23 mouse cellular contexts compared by ENCODE assay signal in genomic region chr17:40831870-40832269, GRCm38 (mm10). TPM values are rescaled to one million over a fixed set of nuclear protein-coding genes. Genes with fewer than 3 reads are reported as not detected.
DNase-seq lines count a peak whose midpoint lies in the region; ATAC-seq and TF ChIP-seq lines count a peak whose summit lies in the region.
"Had no signal": no experiment of that assay in that cellular context is flagged by ENCODE, and none has a peak within 500 bp of the region (broad histone marks: within the 10 kb centered on the region; RNA-seq: fewer than 3 reads in every experiment).

No protein-coding gene starts in this region.

- no peaks in the 10 kb centered on the region for H3K36me3 ChIP-seq in heart, postnatal 0 days (replicated peaks; ENCODE audit: control insufficient read depth, insufficient read depth, low read length)
- H3K36me3 ChIP-seq in heart, embryonic 12.5 days: no peaks in the 10 kb centered on the region
- H3K36me3 ChIP-seq in liver, embryonic 14.5 days (replicated peaks; ENCODE audit: control insufficient read depth, insufficient read depth, low read depth): peaks cover 89% of the 10 kb centered on the region
- peaks cover 94% of the 10 kb centered on the region for H3K36me3 ChIP-seq in liver, embryonic 12.5 days
- no peaks in the 10 kb centered on the region for H3K36me3 ChIP-seq in E14TG2a.4 (ENCODE audit: insufficient read depth, low read length)
- H3K36me3 ChIP-seq: embryonic facial prominence, embryonic 12.5 days; hindbrain, embryonic 15.5 days; kidney, embryonic 15.5 days; limb, embryonic 13.5 days had no signal

- no peaks in the 10 kb centered on the region for H3K4me1 ChIP-seq in heart, postnatal 0 days (ENCODE audit: control insufficient read depth, insufficient read depth)
- H3K4me1 ChIP-seq in heart, embryonic 12.5 days (replicated peaks): no peaks in the 10 kb centered on the region
- H3K4me1 ChIP-seq in liver, embryonic 14.5 days (replicated peaks; ENCODE audit: control insufficient read depth in 2 of 2, insufficient read depth in 2 of 2, low read length in 1 of 2): no peaks in the 10 kb centered on the region
- no peaks in the 10 kb centered on the region for H3K4me1 ChIP-seq in liver, embryonic 12.5 days
- no peaks in the 10 kb centered on the region for H3K4me1 ChIP-seq in E14TG2a.4 (replicated peaks; ENCODE audit: low read depth, low read length)
- H3K4me1 ChIP-seq: embryonic facial prominence, embryonic 12.5 days; hindbrain, embryonic 15.5 days; kidney, embryonic 15.5 days; limb, embryonic 13.5 days had no signal

- peak; percentile 15; the same call in 1 of the 2 replicates for TF ChIP-seq CTCF in heart, postnatal 0 days (IDR thresholded peaks at IDR 0.05; ENCODE audit: low read depth)
- TF ChIP-seq CTCF in liver, embryonic 14.5 days (IDR thresholded peaks at IDR 0.05; ENCODE audit: low read depth): peak; percentile 20; the same call in 1 of the 2 replicates
- peak; percentile 31 for TF ChIP-seq CTCF in E14TG2a.4 (conservative IDR thresholded peaks at IDR 0.05; ENCODE audit: low read length)
- TF ChIP-seq CTCF in Patski (IDR thresholded peaks at IDR 0.05): peak; percentile 52

- DNase-seq in heart, postnatal 0 days (ENCODE audit: low spot score): no peak
- DNase-seq in liver, embryonic 14.5 days (ENCODE audit: low read depth in 3 of 3, low spot score in 3 of 3): no peak
- DNase-seq in Patski (ENCODE audit: low read depth, low spot score): no peak
- no peak for DNase-seq in spleen, postnatal 36 days (ENCODE audit: low spot score in 2 of 2)
- DNase-seq in neural tube, embryonic 10.5 days (ENCODE audit: extremely low spot score, low spot score): no peak
- DNase-seq: adrenal gland, postnatal 14 days; gastrocnemius, postnatal 36 days; thymus, postnatal 36 days had no signal

- H3K4me3 ChIP-seq in heart, postnatal 0 days (ENCODE audit: low read depth, low read length): no peak overlapping the region
- no peak overlapping the region for H3K4me3 ChIP-seq in heart, embryonic 12.5 days
- H3K4me3 ChIP-seq in liver, embryonic 14.5 days (ENCODE audit: insufficient read depth in 1 of 2, low read depth in 2 of 2, low read length in 2 of 2): no peak overlapping the region
- H3K4me3 ChIP-seq in liver, embryonic 12.5 days: no peak overlapping the region
- no peak overlapping the region for H3K4me3 ChIP-seq in E14TG2a.4 (replicated peaks; ENCODE audit: low read length)
- H3K4me3 ChIP-seq: embryonic facial prominence, embryonic 12.5 days; hindbrain, embryonic 15.5 days; kidney, embryonic 15.5 days; limb, embryonic 13.5 days; myocyte had no signal

- no peaks in the 10 kb centered on the region for H3K9me3 ChIP-seq in heart, postnatal 0 days (replicated peaks; ENCODE audit: control insufficient read depth, low read length)
- no peaks in the 10 kb centered on the region for H3K9me3 ChIP-seq in heart, embryonic 12.5 days (replicated peaks)
- no peaks in the 10 kb centered on the region for H3K9me3 ChIP-seq in liver, embryonic 14.5 days (ENCODE audit: control insufficient read depth, low read length)
- no peaks in the 10 kb centered on the region for H3K9me3 ChIP-seq in liver, embryonic 12.5 days (replicated peaks)
- H3K9me3 ChIP-seq in E14TG2a.4 (ENCODE audit: low read length): no peaks in the 10 kb centered on the region
- H3K9me3 ChIP-seq: embryonic facial prominence, embryonic 12.5 days; hindbrain, embryonic 15.5 days; kidney, embryonic 15.5 days; limb, embryonic 13.5 days had no signal

- CTCF ChIA-PET in Patski (lab: Charles Lee): no interaction called here

- ATAC-seq in heart, postnatal 0 days (ENCODE audit: insufficient read depth, low read depth): no peak
- ATAC-seq in heart, embryonic 12.5 days (ENCODE audit: insufficient number of reproducible peaks, low FRiP score): no peak
- no peak for ATAC-seq in liver, embryonic 14.5 days (ENCODE audit: insufficient read depth)
- ATAC-seq in liver, embryonic 12.5 days: no peak
- ATAC-seq in Patski: no peak
- ATAC-seq: CD4-positive, CD25-positive, alpha-beta regulatory T cell, adult 4 months had no signal

- 35% methylated on average over 2 of the region's 2 CpGs for WGBS in heart, postnatal 0 days
- WGBS in heart, embryonic 12.5 days: 48% methylated on average over 2 of the region's 2 CpGs
- WGBS in liver, embryonic 14.5 days (ENCODE audit: insufficient replicate concordance): 40% methylated on average over 2 of the region's 2 CpGs
- WGBS in liver, embryonic 12.5 days (ENCODE audit: insufficient replicate concordance): 42% methylated on average over 2 of the region's 2 CpGs

- no peak overlapping the region for H3K27ac ChIP-seq in heart, postnatal 0 days (ENCODE audit: low read depth)
- no peak overlapping the region for H3K27ac ChIP-seq in heart, embryonic 12.5 days (ENCODE audit: poor library complexity, severe bottlenecking)
- H3K27ac ChIP-seq in liver, embryonic 14.5 days: no peak overlapping the region
- H3K27ac ChIP-seq in liver, embryonic 12.5 days: no peak overlapping the region
- H3K27ac ChIP-seq: embryonic facial prominence, embryonic 12.5 days; hindbrain, embryonic 15.5 days; kidney, embryonic 15.5 days; limb, embryonic 13.5 days had no signal

- no peaks in the 10 kb centered on the region for H3K27me3 ChIP-seq in heart, postnatal 0 days (ENCODE audit: control insufficient read depth, insufficient read depth, low read length)
- H3K27me3 ChIP-seq in heart, embryonic 12.5 days (replicated peaks): no peaks in the 10 kb centered on the region
- H3K27me3 ChIP-seq in liver, embryonic 14.5 days (ENCODE audit: control insufficient read depth, insufficient read depth, low read length): no peaks in the 10 kb centered on the region
- H3K27me3 ChIP-seq in liver, embryonic 12.5 days (replicated peaks): no peaks in the 10 kb centered on the region
- H3K27me3 ChIP-seq in E14TG2a.4 (ENCODE audit: insufficient read depth, low read length) (no peaks in the 10 kb centered on the region), Patski (no peaks in the 10 kb centered on the region)
- H3K27me3 ChIP-seq: embryonic facial prominence, embryonic 12.5 days; hindbrain, embryonic 15.5 days; kidney, embryonic 15.5 days; limb, embryonic 13.5 days had no signal

- no peak for TF ChIP-seq EP300 in heart, postnatal 0 days (IDR thresholded peaks at IDR 0.05; ENCODE audit: low read depth)
- TF ChIP-seq EP300 in liver, embryonic 14.5 days (IDR thresholded peaks at IDR 0.05; ENCODE audit: low read depth): no peak

- in situ Hi-C loops in Patski (cut with MboI; ENCODE audit: low pct_unique_long_range_greater_than_20kb): loop anchor here (5.0 kb wide), 1 partner anchor 65 kb away; no protein-coding TSS in a partner anchor

- H3K9ac ChIP-seq in heart, postnatal 0 days (replicated peaks; ENCODE audit: low read depth, low read length): no peak overlapping the region
- H3K9ac ChIP-seq in heart, embryonic 12.5 days: no peak overlapping the region
- no peak overlapping the region for H3K9ac ChIP-seq in liver, embryonic 14.5 days (replicated peaks)
- H3K9ac ChIP-seq in liver, embryonic 12.5 days: no peak overlapping the region
- H3K9ac ChIP-seq: embryonic facial prominence, embryonic 12.5 days; hindbrain, embryonic 15.5 days; kidney, embryonic 15.5 days; limb, embryonic 13.5 days had no signal

- no peak overlapping the region for H3K4me2 ChIP-seq in heart, postnatal 0 days (ENCODE audit: low read depth, low read length)
- no peak overlapping the region for H3K4me2 ChIP-seq in heart, embryonic 12.5 days
- H3K4me2 ChIP-seq in liver, embryonic 14.5 days (ENCODE audit: low read depth): no peak overlapping the region
- no peak overlapping the region for H3K4me2 ChIP-seq in liver, embryonic 12.5 days
- H3K4me2 ChIP-seq: embryonic facial prominence, embryonic 12.5 days; hindbrain, embryonic 15.5 days; kidney, embryonic 15.5 days; limb, embryonic 13.5 days; midbrain, embryonic 11.5 days had no signal

- POLR2A ChIA-PET in Patski (lab: Charles Lee): no interaction called here

RNA-seq across cellular contexts. Expression of gene Rhag, which starts 20.9 kb away (rescaled TPM):
- total RNA-seq in heart, postnatal 0 days (2014; rRNA removed; ENCODE audit: low replicate concordance): 0.58 TPM in 1 of 2 replicates, not detected in the other
- polyA plus RNA-seq in heart, postnatal 0 days (2015; fragmentation: Nextera tagmentation; extraction: Ambion mirVana): 0.18 and 0.34 TPM in 2 replicates
- 9.7 and 14.1 TPM in 2 replicates for polyA plus RNA-seq in heart, embryonic 12.5 days (2016; fragmentation: Nextera tagmentation; extraction: Ambion mirVana)
- 132 and 143 TPM in 2 replicates for polyA plus RNA-seq in liver, embryonic 14.5 days (2012; rRNA removed)
- polyA plus RNA-seq in liver, embryonic 14.5 days (2014; fragmentation: Nextera tagmentation; extraction: Ambion mirVana): 209 and 210 TPM in 2 replicates
- polyA plus RNA-seq in liver, embryonic 12.5 days (2016; fragmentation: Nextera tagmentation; extraction: Ambion mirVana): 216 and 219 TPM in 2 replicates
- not detected for polyA plus RNA-seq in Patski (2021)
- total RNA-seq: gastrocnemius, postnatal 36 days; layer of hippocampus, adult 8-10 months; left cerebral cortex, adult 8-10 months had no signal
- polyA plus RNA-seq: CD4-positive, CD25-positive, alpha-beta regulatory T cell, adult 4 months; frontal cortex, adult 2 months; myocyte had no signal

RNA-seq across cellular contexts. Expression of gene Crisp2, which starts 25.1 kb away (rescaled TPM):
- not detected in 2 replicates for total RNA-seq in heart, postnatal 0 days (2014; rRNA removed; ENCODE audit: low replicate concordance)
- not detected in 2 replicates for polyA plus RNA-seq in heart, postnatal 0 days (2015; fragmentation: Nextera tagmentation; extraction: Ambion mirVana)
- polyA plus RNA-seq in heart, embryonic 12.5 days (2016; fragmentation: Nextera tagmentation; extraction: Ambion mirVana): not detected in 2 replicates
- 0.11 and 0.22 TPM in 2 replicates for polyA plus RNA-seq in liver, embryonic 14.5 days (2012; rRNA removed)
- polyA plus RNA-seq in liver, embryonic 14.5 days (2014; fragmentation: Nextera tagmentation; extraction: Ambion mirVana): 0.29 and 0.43 TPM in 2 replicates
- 0.08 and 0.17 TPM in 2 replicates for polyA plus RNA-seq in liver, embryonic 12.5 days (2016; fragmentation: Nextera tagmentation; extraction: Ambion mirVana)
- 0.06 TPM for polyA plus RNA-seq in Patski (2021)
- total RNA-seq: adrenal gland, postnatal 14 days; gastrocnemius, postnatal 36 days; layer of hippocampus, adult 8-10 months; left cerebral cortex, adult 8-10 months had no signal
- polyA plus RNA-seq: CD4-positive, CD25-positive, alpha-beta regulatory T cell, adult 4 months; frontal cortex, adult 2 months; heart, embryonic 14.5 days; kidney, embryonic 15.5 days; limb, embryonic 13.5 days; lung, embryonic 16.5 days; midbrain, embryonic 11.5 days; myocyte had no signal

RNA-seq across cellular contexts. Expression of gene 9130008F23Rik, which starts 48.5 kb away (rescaled TPM):
- total RNA-seq in heart, postnatal 0 days (2014; rRNA removed; ENCODE audit: low replicate concordance): 2.4 and 3.8 TPM in 2 replicates
- polyA plus RNA-seq in heart, postnatal 0 days (2015; fragmentation: Nextera tagmentation; extraction: Ambion mirVana): 1.2 and 1.3 TPM in 2 replicates
- 3.4 and 4.5 TPM in 2 replicates for polyA plus RNA-seq in heart, embryonic 12.5 days (2016; fragmentation: Nextera tagmentation; extraction: Ambion mirVana)
- 0.28 and 0.55 TPM in 2 replicates for polyA plus RNA-seq in liver, embryonic 14.5 days (2012; rRNA removed)
- 0.08 and 0.48 TPM in 2 replicates for polyA plus RNA-seq in liver, embryonic 14.5 days (2014; fragmentation: Nextera tagmentation; extraction: Ambion mirVana)
- 0.71 and 0.75 TPM in 2 replicates for polyA plus RNA-seq in liver, embryonic 12.5 days (2016; fragmentation: Nextera tagmentation; extraction: Ambion mirVana)
- 7.6 TPM for polyA plus RNA-seq in Patski (2021)
